ENCODE assay signal across 22 mouse cellular contexts in genomic region chr1:118392246-118392645, GRCm38 (mm10). TPM values are rescaled to one million over a fixed set of nuclear protein-coding genes. Genes with fewer than 3 reads are reported as not detected.
A peak's percentile ranks its signal among the peaks of the same experiment; 100 is the strongest.
DNase-seq lines count a peak whose midpoint lies in the region; ATAC-seq and TF ChIP-seq lines count a peak whose summit lies in the region.
"Had no signal": no experiment of that assay in that cellular context is flagged by ENCODE, and none has a peak within 500 bp of the region (broad histone marks: within the 10 kb centered on the region; RNA-seq: fewer than 3 reads in every experiment).

No protein-coding gene starts in this region.

- H3K9ac ChIP-seq in midbrain, embryonic 11.5 days (ENCODE audit: low read length): no peak overlapping the region
- no peak overlapping the region for H3K9ac ChIP-seq in midbrain, embryonic 16.5 days (ENCODE audit: low read depth, low read length)
- H3K9ac ChIP-seq in neural tube, embryonic 12.5 days: no peak overlapping the region
- H3K9ac ChIP-seq: embryonic facial prominence, embryonic 13.5 days; embryonic facial prominence, embryonic 15.5 days; forebrain, embryonic 12.5 days had no signal

- H3K79me2 ChIP-seq in myocyte (ENCODE audit: control insufficient read depth, insufficient read depth): peaks cover 76% of the 10 kb centered on the region

- H3K27me3 ChIP-seq in midbrain, embryonic 11.5 days (ENCODE audit: control insufficient read depth, insufficient read depth, low read length): no peaks in the 10 kb centered on the region
- H3K27me3 ChIP-seq in midbrain, embryonic 16.5 days (ENCODE audit: control insufficient read depth, insufficient read depth, low read depth, low read length): no peaks in the 10 kb centered on the region
- H3K27me3 ChIP-seq in neural tube, embryonic 12.5 days (replicated peaks): no peaks in the 10 kb centered on the region
- no peaks in the 10 kb centered on the region for H3K27me3 ChIP-seq in myocyte (ENCODE audit: control insufficient read depth, insufficient read depth, insufficient read length)
- H3K27me3 ChIP-seq: embryonic facial prominence, embryonic 13.5 days; embryonic facial prominence, embryonic 15.5 days; forebrain, embryonic 12.5 days had no signal

- WGBS in midbrain, embryonic 11.5 days: 82% methylated on average over 2 of the region's 2 CpGs
- 96% methylated on average over 2 of the region's 2 CpGs for WGBS in midbrain, embryonic 16.5 days
- 90% methylated on average over 2 of the region's 2 CpGs for WGBS in neural tube, embryonic 12.5 days

- no peak overlapping the region for H3K4me3 ChIP-seq in midbrain, embryonic 11.5 days (ENCODE audit: low read depth, low read length)
- no peak overlapping the region for H3K4me3 ChIP-seq in midbrain, embryonic 16.5 days (ENCODE audit: low read depth, low read length)
- H3K4me3 ChIP-seq in neural tube, embryonic 12.5 days: no peak overlapping the region
- H3K4me3 ChIP-seq in myocyte: no peak overlapping the region
- H3K4me3 ChIP-seq: embryonic facial prominence, embryonic 13.5 days; embryonic facial prominence, embryonic 15.5 days; erythroblast, embryonic 14.5 days; forebrain, embryonic 10.5 days; forebrain, embryonic 12.5 days had no signal

- H3K4me1 ChIP-seq in midbrain, embryonic 11.5 days (ENCODE audit: control insufficient read depth, insufficient read depth, low read length): peaks cover 7% of the 10 kb centered on the region
- peaks cover 26% of the 10 kb centered on the region for H3K4me1 ChIP-seq in midbrain, embryonic 16.5 days (ENCODE audit: control insufficient read depth, insufficient read depth, low read length)
- H3K4me1 ChIP-seq in neural tube, embryonic 12.5 days: peaks cover 8% of the 10 kb centered on the region

- no peaks in the 10 kb centered on the region for H3K36me3 ChIP-seq in midbrain, embryonic 11.5 days (ENCODE audit: control insufficient read depth, insufficient read depth, low read length)
- no peaks in the 10 kb centered on the region for H3K36me3 ChIP-seq in midbrain, embryonic 16.5 days (ENCODE audit: control insufficient read depth, insufficient read depth, low read length)
- peaks cover 15% of the 10 kb centered on the region for H3K36me3 ChIP-seq in neural tube, embryonic 12.5 days
- H3K36me3 ChIP-seq in myocyte (ENCODE audit: control insufficient read depth, insufficient read depth): no peaks in the 10 kb centered on the region

- H3K27ac ChIP-seq in midbrain, embryonic 11.5 days (ENCODE audit: low read depth, low read length): no peak overlapping the region
- no peak overlapping the region for H3K27ac ChIP-seq in midbrain, embryonic 16.5 days (ENCODE audit: low read length)
- H3K27ac ChIP-seq in neural tube, embryonic 12.5 days: no peak overlapping the region
- H3K27ac ChIP-seq: embryonic facial prominence, embryonic 13.5 days; embryonic facial prominence, embryonic 15.5 days; forebrain, embryonic 10.5 days; forebrain, embryonic 12.5 days had no signal

- no peak for TF ChIP-seq POLR2A in myocyte (IDR thresholded peaks at IDR 0.05; ENCODE audit: insufficient read length, low read depth)

- no peak for ATAC-seq in midbrain, embryonic 11.5 days (ENCODE audit: low FRiP score)
- no peak for ATAC-seq in midbrain, embryonic 16.5 days
- ATAC-seq in neural tube, embryonic 12.5 days (ENCODE audit: low FRiP score, low read depth): no peak
- ATAC-seq: forebrain, embryonic 14.5 days had no signal

- DNase-seq in midbrain, embryonic 11.5 days (ENCODE audit: low spot score, missing footprints): peak; percentile 53
- no peak for DNase-seq in neural tube, embryonic 10.5 days (ENCODE audit: extremely low spot score, low spot score)
- no peak for DNase-seq in thymus, adult 18-20 months
- DNase-seq: adrenal gland, adult 2 months; adrenal gland, postnatal 10 days; adrenal gland, postnatal 25 days; cerebellum, adult 11 months; cerebellum, adult 18-20 months; cerebellum, adult 8-10 months; cerebellum, adult 9-11 months; cerebellum, postnatal 14 days; cerebellum, postnatal 36 days; embryo, embryonic 11 days had no signal

- no peak overlapping the region for H3ac ChIP-seq in myocyte (ENCODE audit: control insufficient read depth, insufficient read length)

- H3K9me3 ChIP-seq in midbrain, embryonic 11.5 days (ENCODE audit: control insufficient read depth, low read length): no peaks in the 10 kb centered on the region
- H3K9me3 ChIP-seq in midbrain, embryonic 16.5 days (replicated peaks; ENCODE audit: control insufficient read depth, low read length, poor library complexity, severe bottlenecking): no peaks in the 10 kb centered on the region
- no peaks in the 10 kb centered on the region for H3K9me3 ChIP-seq in neural tube, embryonic 12.5 days
- H3K9me3 ChIP-seq: embryonic facial prominence, embryonic 13.5 days; embryonic facial prominence, embryonic 15.5 days; forebrain, embryonic 10.5 days; forebrain, embryonic 12.5 days had no signal

- no peak overlapping the region for H3K4me2 ChIP-seq in midbrain, embryonic 11.5 days
- H3K4me2 ChIP-seq in midbrain, embryonic 16.5 days (ENCODE audit: low read length): no peak overlapping the region
- 0 out of 2 replicates have a peak overlapping the region, but pooled peaks have one; percentile 10 for H3K4me2 ChIP-seq in neural tube, embryonic 12.5 days (replicated peaks)
- H3K4me2 ChIP-seq in myocyte (ENCODE audit: low read depth): peak overlapping the region; percentile 18
- H3K4me2 ChIP-seq: embryonic facial prominence, embryonic 13.5 days; embryonic facial prominence, embryonic 15.5 days; forebrain, embryonic 12.5 days had no signal

TF ChIP-seq in myocyte, 11 proteins besides CTCF, POLR2A, EP300 and RAD21:
- no peak for TF ChIP-seq TCF3 (IDR thresholded peaks at IDR 0.05; ENCODE audit: insufficient read length, low read depth)
- TF ChIP-seq USF1 (IDR thresholded peaks at IDR 0.05; ENCODE audit: low read depth): no peak
- TF ChIP-seq MYOD1 (IDR thresholded peaks at IDR 0.05; ENCODE audit: control insufficient read depth in 1 of 3, insufficient read length in 2 of 3, low read depth in 2 of 3): no peak
- TF ChIP-seq POLR2AphosphoS2 (IDR thresholded peaks at IDR 0.05; ENCODE audit: insufficient read length, low read depth): no peak
- no peak for TF ChIP-seq MAX (IDR thresholded peaks at IDR 0.05; ENCODE audit: low read depth)
- no peak for TF ChIP-seq MYOG (IDR thresholded peaks at IDR 0.05; ENCODE audit: control insufficient read depth in 1 of 3, insufficient read depth in 1 of 3, insufficient read length in 2 of 3, low read depth in 2 of 3)
- no peak for TF ChIP-seq SRF (IDR thresholded peaks at IDR 0.05; ENCODE audit: control insufficient read depth, insufficient read length, low read depth)
- no peak for TF ChIP-seq E2F4 (IDR thresholded peaks at IDR 0.05; ENCODE audit: insufficient read depth)
- no peak for TF ChIP-seq TCF12 (IDR thresholded peaks at IDR 0.05; ENCODE audit: insufficient read depth, poor library complexity, severe bottlenecking)
- TF ChIP-seq CEBPB (IDR thresholded peaks at IDR 0.05; ENCODE audit: insufficient read depth, poor library complexity, severe bottlenecking): no peak
- TF ChIP-seq REST (IDR thresholded peaks at IDR 0.05; ENCODE audit: insufficient read depth, insufficient read length): no peak

RNA-seq across cellular contexts. Expression of gene Clasp1, which starts 3.4 kb away (rescaled TPM):
- 90.6 and 96.8 TPM in 2 replicates for polyA plus RNA-seq in midbrain, embryonic 11.5 days (2014; fragmentation: Nextera tagmentation; extraction: Ambion mirVana)
- 109 and 134 TPM in 2 replicates for polyA plus RNA-seq in midbrain, embryonic 16.5 days (2015; fragmentation: Nextera tagmentation; extraction: Ambion mirVana)
- 128 and 132 TPM in 2 replicates for polyA plus RNA-seq in neural tube, embryonic 12.5 days (2016; fragmentation: Nextera tagmentation; extraction: Ambion mirVana)
- polyA plus RNA-seq in myocyte (2012; fragmentation: generic; extraction: Trizol): 31.1 TPM

Comparison
In these comparisons a context has a peak if more than half of its experiments do, and no peak if none do; other contexts are left out.
1. H3K4me2 ChIP-seq: peak in neural tube, embryonic 12.5 days (single experiment) and myocyte (single experiment); none in midbrain, embryonic 11.5 days (single experiment) and midbrain, embryonic 16.5 days (single experiment).